Mouse (Mus musculus) CD4-positive naive resting alpha-beta T cell, adult 57 days (primary cell): ENCODE measurements around the gene Gm13285. TPM values are rescaled to one million over a fixed set of nuclear protein-coding genes. Genes with fewer than 3 reads are reported as not detected.

ENCODE experiments used
- total RNA-seq: library from RNA; stranded (reverse); gene quantifications from one replicate; pipeline ENCODE4 v1.2.4, GENCODE M21; 2023

Gm13285 gene
- total RNA-seq, 1 experiment from 2014 or later, result not detected

Other genes with a start within 250 kb of the Gm13285 start
- gene Ifna15, start 241.4 kb upstream of the Gm13285 start, total RNA-seq, result not detected
- not detected for gene Ifna14, start 227.9 kb upstream of the Gm13285 start, total RNA-seq
- not detected for gene Ifna9, start 207.3 kb upstream of the Gm13285 start, total RNA-seq
- gene Ifna12, start 196.3 kb upstream of the Gm13285 start, total RNA-seq, result not detected
- not detected for gene C87499, start 165.3 kb upstream of the Gm13285 start, total RNA-seq
- gene Ifna13, start 155.2 kb upstream of the Gm13285 start, total RNA-seq, result not detected
- gene Ifna16, start 122.7 kb upstream of the Gm13285 start, total RNA-seq, result not detected
- gene Ifna2, start 115.8 kb upstream of the Gm13285 start, total RNA-seq, result not detected
- gene Ifnab, start 108.3 kb upstream of the Gm13285 start, total RNA-seq, result not detected
- 1.9 TPM for gene Gm26566, start 77.9 kb upstream of the Gm13285 start, total RNA-seq
- gene Klhl9, start 77.2 kb upstream of the Gm13285 start, total RNA-seq, result 51.2 TPM
- not detected for gene Gm13271, start 44.8 kb upstream of the Gm13285 start, total RNA-seq
- gene Gm13283, start 39.5 kb upstream of the Gm13285 start, total RNA-seq, result not detected
- gene Gm13290, start 25.8 kb upstream of the Gm13285 start, total RNA-seq, result not detected
- not detected for gene Gm13289, start 22.7 kb upstream of the Gm13285 start, total RNA-seq
- not detected for gene Gm13272, start 19.8 kb upstream of the Gm13285 start, total RNA-seq
- gene Ifnz, start 17.5 kb upstream of the Gm13285 start, total RNA-seq, result not detected
- gene Gm13276, start 14.0 kb upstream of the Gm13285 start, total RNA-seq, result not detected
- gene Gm13277, start 11.0 kb upstream of the Gm13285 start, total RNA-seq, result not detected
- gene Gm13278, start 8.1 kb upstream of the Gm13285 start, total RNA-seq, result not detected
- gene Gm13275, start 5.2 kb upstream of the Gm13285 start, total RNA-seq, result not detected
- gene Gm13279, start 2.3 kb upstream of the Gm13285 start, total RNA-seq, result not detected
- not detected for gene Gm13287, start 3.6 kb downstream of the Gm13285 start, total RNA-seq
- 0.38 TPM for gene Gm13288, start 5.9 kb downstream of the Gm13285 start, total RNA-seq
- not detected for gene Ifna7, start 16.6 kb downstream of the Gm13285 start, total RNA-seq
- not detected for gene Ifna11, start 20.3 kb downstream of the Gm13285 start, total RNA-seq
- not detected for gene Ifna6, start 27.8 kb downstream of the Gm13285 start, total RNA-seq
- gene Ifna5, start 35.9 kb downstream of the Gm13285 start, total RNA-seq, result not detected
- gene Ifna4, start 42.2 kb downstream of the Gm13285 start, total RNA-seq, result not detected
- gene Ifna1, start 50.4 kb downstream of the Gm13285 start, total RNA-seq, result not detected
- gene Ifne, start 80.5 kb downstream of the Gm13285 start, total RNA-seq, result not detected